Mouse (Mus musculus) Patski (cell line): Measurements from ENCODE around the gene 1700028K03Rik. TPM values are rescaled to one million over a fixed set of nuclear protein-coding genes. Genes with fewer than 3 reads are reported as not detected.

Experiments
- ATAC-seq: fragments of 100-300 bp; one replicate; pipeline ENCODE4 v1.8.0; 2021
- CTCF ChIA-PET: fragments of 350-600 bp; sonication (Branson Sonifier 250); formaldehyde crosslinking; loops from one replicate; lab custom pipeline; 2022; ENCODE audit warnings: inconsistent platforms; lab: Charles Lee
- POLR2A ChIA-PET: fragments of 350-600 bp; sonication (Branson Sonifier 250); formaldehyde crosslinking; loops from one replicate; lab custom pipeline; 2022; ENCODE audit warnings: antibody characterized with exemption, inconsistent platforms; lab: Charles Lee
- DNase-seq: peaks from one replicate; pipeline ENCODE4 v3.0.0-alpha.2; 2011; ENCODE audit warnings: low read depth, low spot score
- H3K27me3 ChIP-seq: fragments of 371-371 bp; one replicate; pipeline ENCODE4 v1.5.1; 2021
- CTCF ChIP-seq: fragments of 100-300 bp; IDR thresholded peaks from one replicate; pipeline ENCODE4 v1.5.1; 2021
- in situ Hi-C: fragments of 300-500 bp; cut with MboI; formaldehyde crosslinking; loops from 3 replicates; pipeline ENCODE4 v1.11.1; 2018; ENCODE audit warnings: low pct_unique_long_range_greater_than_20kb, mixed read lengths
- polyA plus RNA-seq: library from polyadenylated mRNA; unstranded; gene quantifications from one replicate; pipeline ENCODE4 v1.2.3, GENCODE M21; 2021

The 1700028K03Rik gene
- polyA plus RNA-seq, 1 experiment from 2014 or later = 0.04 TPM

DNA sequence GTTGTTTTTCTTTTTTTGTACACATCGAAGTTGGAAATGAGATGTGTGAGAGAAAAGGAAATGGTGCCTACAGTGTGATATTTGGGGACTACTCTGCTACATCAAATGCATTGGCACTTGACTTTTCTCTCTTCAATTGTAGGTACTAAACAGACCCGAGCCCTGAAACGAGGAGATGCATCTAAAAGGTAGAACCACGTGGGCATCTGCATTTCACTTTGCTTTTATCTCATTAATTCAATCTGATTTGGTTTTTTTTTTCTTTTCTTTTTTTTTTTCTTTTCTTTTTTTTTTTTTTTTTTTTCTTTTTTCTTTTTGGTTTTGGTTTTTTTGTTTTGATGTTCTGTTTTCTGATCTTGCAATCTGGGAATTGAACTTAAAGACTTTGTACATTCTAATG is 63.9 kb downstream of the 1700028K03Rik start:
- ChIA-PET POLR2A (interaction anchor here (0.6 to 1.0 kb wide), 4 partner anchors 29 to 1010 kb away, joined by 3 to 8 read pairs (median 4); no protein-coding TSS in a partner anchor), CTCF (interaction anchor here (1.7 to 2.7 kb wide), 2 partner anchors 12 to 30 kb away, joined by 6 to 8 read pairs; no protein-coding TSS in a partner anchor)
- no peak for TF ChIP-seq CTCF
- in situ Hi-C loops = no loop called here
- no peaks in the 10 kb centered on the region for H3K27me3 ChIP-seq
- DNase-seq (no peak), ATAC-seq (no peak)

Other genes with a start within 250 kb of the 1700028K03Rik start
- gene Tgfbr3, start 245.1 kb upstream of the 1700028K03Rik start, polyA plus RNA-seq = 35.6 TPM
- 2.0 TPM for gene Brdt, start 203.6 kb upstream of the 1700028K03Rik start, polyA plus RNA-seq
- gene Ephx4, start 132.0 kb upstream of the 1700028K03Rik start, polyA plus RNA-seq = 0.06 TPM
- gene Lpcat2b, start 103.2 kb upstream of the 1700028K03Rik start, polyA plus RNA-seq = not detected
- gene Btbd8, start 96.7 kb upstream of the 1700028K03Rik start, polyA plus RNA-seq = 7.7 TPM
- 0.32 TPM for gene Gm42669, start 27.1 kb upstream of the 1700028K03Rik start, polyA plus RNA-seq
- 28.5 TPM for gene Rpap2, start 62.7 kb downstream of the 1700028K03Rik start, polyA plus RNA-seq
- gene Glmn, start 63.2 kb downstream of the 1700028K03Rik start, polyA plus RNA-seq = 19.8 TPM
- gene Gfi1, start 191.3 kb downstream of the 1700028K03Rik start, polyA plus RNA-seq = 0.03 TPM